Mouse (Mus musculus) megakaryocyte, adult 5-6 weeks (primary cell): ENCODE data around the gene Dap. TPM values are rescaled to one million over a fixed set of nuclear protein-coding genes. Genes with fewer than 3 reads are reported as not detected.

Source experiments
- ATAC-seq: 2 replicates; pipeline ENCODE4 v1.8.0; 2016; ENCODE audit warnings: mild to moderate bottlenecking, inconsistent platforms; ENCODE audit not compliant: poor library complexity, severe bottlenecking
- total RNA-seq, 2 experiments: library from RNA; stranded (forward) in 1 of 2; stranded (reverse) in 1 of 2; fragments of 153-499, 151-499 nt in 1 of 2; fragments of 221-1000, 200-1000 nt in 1 of 2; gene quantifications; 2 replicates each; pipeline versions ENCODE4 v1.2.3 to v1.2.4; 2015 to 2017

Gene Dap
- total RNA-seq, 2 experiments from 2014 or later: 63.1 to 91.4 TPM

DNA sequence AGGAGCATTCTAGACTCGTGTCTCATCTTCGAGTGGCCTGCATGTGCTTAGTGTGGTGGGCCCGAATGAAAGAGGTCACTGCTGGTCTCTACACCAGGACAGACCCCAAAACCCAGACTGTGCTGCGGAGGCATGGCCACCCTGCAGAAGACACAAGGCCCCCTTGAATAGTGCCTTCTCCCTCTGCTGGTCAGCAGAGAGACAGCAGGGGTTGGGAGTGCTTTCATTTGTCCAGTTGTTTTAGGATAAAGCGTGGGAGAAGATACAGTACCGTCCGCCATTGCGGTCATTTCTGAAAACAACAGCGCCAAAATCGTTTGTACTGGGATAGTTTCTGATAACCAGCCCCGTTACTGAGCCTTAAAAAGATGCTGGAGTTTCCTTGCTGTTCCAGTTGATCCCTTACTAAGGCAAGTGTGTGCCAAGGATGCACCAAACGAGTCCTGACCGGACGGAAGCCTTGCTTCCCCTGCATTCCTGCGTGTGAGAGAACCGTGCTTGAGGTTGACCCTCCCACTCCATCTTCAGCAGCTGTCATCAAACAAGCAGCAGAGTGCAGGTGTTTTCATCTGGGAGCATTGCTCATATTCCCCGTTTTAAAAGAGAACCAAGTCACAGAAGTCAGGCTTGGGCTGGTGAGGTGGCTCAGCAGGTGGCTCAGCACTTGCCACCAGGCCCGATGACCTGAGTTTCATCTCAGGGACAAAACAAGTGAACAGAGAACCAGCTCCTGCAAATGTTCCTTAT is 34.8 kb downstream of the Dap start:
- ATAC-seq: no peak

- ATAC-seq: no peak
These were observed 37.0 kb downstream of the Dap start for GRCm38 (mm10) chr15:31261094-31261493.

DNA sequence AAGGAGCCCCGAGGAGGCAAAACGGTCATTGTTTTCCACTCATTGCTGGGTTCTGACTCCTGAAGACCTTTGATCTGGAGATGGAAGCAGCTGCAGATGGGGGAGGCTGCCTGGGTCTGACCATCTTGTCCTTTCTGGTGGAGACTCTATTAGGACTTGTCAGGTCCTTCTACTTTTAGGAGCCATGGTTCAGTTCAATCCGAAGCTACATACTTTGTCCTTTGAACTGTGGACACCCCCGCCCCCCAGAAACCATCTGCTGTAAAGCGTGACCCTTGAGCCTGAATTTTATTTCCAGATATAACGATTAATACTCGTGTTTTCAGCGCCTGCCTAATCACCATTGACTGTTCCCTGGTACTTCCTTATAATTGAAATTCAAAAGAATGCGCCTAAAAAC is 38.2 kb downstream of the Dap start:
- no peak for ATAC-seq

DNA sequence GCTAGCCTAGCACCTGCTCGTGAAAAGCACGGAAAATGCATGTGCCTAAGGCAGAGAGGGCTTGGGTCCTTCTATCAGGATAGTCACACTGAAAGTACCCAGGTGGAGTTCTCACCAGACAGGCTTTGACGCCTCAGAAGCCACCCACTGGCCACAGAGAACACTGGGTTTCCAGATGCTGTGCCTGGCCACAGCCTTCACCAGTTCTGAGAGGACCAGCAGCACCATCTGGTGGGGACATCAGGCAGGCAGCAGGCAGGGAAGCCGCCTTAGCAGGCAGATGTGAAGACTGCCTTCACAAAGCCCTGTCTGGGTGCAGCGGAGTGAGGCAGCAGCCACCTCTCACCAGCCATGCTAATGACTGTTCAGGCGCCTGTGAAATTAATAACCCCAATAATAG is 40.7 kb downstream of the Dap start:
- peak; percentile 80 for ATAC-seq

- no peak for ATAC-seq
These were observed 41.3 kb downstream of the Dap start for GRCm38 (mm10) chr15:31265404-31265803.

DNA sequence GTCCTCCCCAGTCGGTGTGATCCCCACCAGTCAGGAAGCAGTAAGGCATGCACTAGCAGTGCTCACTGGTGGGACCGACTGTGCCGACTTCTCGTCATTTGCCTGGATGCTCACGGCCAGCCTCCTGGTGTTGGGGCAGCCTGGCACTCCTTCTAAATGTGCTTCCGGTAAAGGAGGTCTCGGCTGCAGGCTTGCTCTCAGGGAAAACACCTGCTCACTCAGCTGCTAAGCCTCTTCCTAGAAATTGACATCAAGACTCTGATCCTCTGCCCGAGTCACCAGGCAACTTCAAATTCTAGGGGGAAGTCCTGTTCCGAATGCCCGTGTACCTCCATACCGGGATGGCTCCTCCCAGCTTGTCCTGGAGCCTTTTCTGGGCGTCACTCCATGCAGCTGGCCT is 41.7 kb downstream of the Dap start:
- ATAC-seq: no peak

- ATAC-seq: no peak
These were observed 44.0 kb downstream of the Dap start for GRCm38 (mm10) chr15:31268148-31268547.

DNA sequence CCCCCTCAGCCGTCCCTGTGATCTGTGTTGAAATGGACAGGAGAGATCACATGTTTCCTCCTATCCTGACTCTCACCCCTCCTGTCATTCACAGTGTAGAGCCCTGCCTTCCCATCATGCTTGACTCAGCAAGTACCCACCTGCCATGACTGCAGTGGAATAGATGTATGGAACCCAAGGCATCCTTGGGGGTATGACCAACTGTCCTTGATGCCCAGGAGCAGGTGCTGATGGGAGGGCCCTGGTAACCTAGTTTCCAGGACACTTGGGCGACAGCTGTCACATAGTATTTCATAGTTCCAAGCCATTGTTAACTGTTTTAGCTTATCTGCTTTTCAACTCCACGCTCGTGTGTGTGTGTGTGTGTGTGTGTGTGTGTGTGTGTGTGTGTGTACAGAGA is 45.4 kb downstream of the Dap start:
- ATAC-seq: no peak

DNA sequence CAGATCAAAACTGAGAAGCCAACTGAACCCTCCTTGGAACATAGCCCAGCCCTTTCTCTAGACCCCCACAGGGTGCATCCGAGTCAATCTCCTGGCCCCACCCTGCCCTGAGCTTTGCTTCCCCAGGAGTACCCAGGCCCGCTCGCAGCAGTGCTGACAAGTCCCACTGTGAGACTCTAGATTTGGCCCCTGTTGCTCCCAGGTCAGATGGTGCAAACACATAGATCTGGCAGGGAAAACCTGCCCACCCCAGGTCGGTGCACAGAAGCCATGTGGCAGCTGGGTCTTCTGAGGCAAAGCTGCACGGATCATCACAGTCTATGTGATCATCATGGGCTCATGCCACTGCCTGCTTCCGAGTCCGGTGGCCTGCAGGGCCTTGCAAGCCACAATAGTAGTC is 48.6 kb downstream of the Dap start:
- no peak for ATAC-seq

- ATAC-seq: peak; percentile 76
These were observed 49.4 kb downstream of the Dap start for GRCm38 (mm10) chr15:31273509-31273908.

DNA sequence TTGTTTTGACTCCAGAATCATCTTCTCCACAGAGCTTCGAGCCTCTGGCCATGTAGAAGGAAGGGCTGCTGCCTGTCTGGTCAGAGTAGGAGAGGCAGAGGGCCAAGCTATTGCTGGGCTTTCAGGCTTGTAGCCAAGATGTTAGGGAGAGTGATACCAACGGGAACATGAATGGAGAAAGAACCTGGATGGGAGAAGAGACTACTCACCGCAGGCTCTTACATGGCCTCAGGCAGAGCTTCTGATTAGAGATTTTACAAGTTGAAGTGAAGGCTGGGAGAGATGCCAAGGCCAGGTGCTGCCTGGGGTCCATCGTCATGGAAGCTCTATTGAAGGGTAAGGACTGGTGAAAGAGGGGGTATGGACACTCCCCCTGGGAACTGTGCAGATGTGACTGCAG is 54.0 kb downstream of the Dap start:
- no peak for ATAC-seq

- ATAC-seq: no peak
These were observed 55.0 kb downstream of the Dap start for GRCm38 (mm10) chr15:31279120-31279519.

GRCm38 (mm10) chr15:31279577-31280004 is 55.5 kb downstream of the Dap start:
- ATAC-seq: no peak

DNA sequence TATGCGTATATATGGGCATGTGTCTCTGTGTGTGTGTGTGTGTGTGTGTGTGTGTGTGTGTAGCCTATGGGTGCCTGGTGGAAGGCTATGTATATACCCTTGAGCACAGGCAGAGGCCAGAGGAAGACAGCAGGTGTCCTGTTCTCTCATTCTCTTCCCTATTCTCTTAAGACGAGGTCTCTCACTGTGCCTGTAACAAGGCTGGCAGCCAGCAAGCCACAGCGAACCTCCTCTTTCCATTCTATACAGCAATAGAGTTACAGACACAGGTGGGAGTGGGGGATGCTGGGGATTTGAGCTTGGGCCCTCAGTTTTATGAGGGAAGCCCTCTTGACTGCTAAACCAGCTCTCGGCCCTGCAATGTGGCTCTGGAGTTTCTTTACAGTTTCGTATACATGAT is 55.9 kb downstream of the Dap start:
- ATAC-seq: no peak

GRCm38 (mm10) chr15:31280683-31281082 is 56.6 kb downstream of the Dap start:
- no peak for ATAC-seq

DNA sequence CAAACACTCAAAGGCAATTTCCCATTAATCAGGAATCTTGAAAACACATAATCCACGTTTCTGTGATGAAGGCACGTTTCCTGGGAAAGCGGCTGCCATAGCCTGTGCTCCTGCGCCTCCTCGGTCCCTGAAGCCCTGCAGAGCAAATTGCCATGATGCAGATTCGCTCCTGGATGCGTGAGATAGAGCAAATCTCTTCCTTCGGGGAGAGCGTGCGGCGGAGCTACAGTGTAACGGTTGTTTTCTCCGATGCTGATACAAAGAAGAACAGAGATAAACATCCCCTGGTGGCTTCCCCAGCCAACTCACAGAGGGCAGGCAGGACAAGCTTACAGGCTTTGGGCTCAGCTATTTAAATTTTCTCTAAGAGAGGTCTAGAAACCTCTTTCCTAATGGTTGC is 57.7 kb downstream of the Dap start:
- ATAC-seq: no peak

GRCm38 (mm10) chr15:31282353-31282752 is 58.2 kb downstream of the Dap start:
- no peak for ATAC-seq

- ATAC-seq: no peak
These were observed 60.0 kb downstream of the Dap start for GRCm38 (mm10) chr15:31284142-31284541.

DNA sequence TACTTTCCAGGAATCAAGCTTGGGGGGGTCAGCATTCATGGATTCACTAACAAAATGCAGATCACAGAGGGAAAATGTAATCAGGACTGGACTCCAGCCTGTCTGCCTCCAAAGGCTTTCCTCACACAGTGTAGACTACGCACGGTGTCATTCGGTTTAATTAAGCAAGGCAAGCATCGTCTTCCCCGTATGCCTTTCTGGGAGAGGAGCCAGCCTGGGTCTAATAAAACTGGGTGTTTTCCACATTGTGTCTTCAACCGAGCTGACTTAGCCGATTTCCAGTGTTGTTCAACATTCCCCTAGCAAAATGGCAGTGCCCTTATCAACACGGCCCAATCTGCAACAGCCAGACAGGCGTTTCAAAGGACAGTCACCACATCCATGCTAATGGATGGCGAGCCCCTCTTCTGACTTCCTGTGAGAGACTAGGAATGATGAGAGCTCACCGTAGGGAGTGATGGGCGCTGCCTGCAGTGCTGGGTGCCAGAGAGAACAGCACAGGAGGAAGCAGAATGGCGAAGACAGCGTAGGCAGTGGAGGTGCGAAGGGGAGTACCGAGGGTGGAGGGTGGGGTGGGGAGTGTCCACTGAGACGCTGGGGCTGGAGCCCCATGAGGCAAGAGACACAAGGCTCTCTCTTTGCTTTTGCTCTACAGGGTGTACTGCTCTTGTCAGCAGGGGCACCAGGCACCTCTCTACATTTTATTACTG is 61.0 kb downstream of the Dap start:
- no peak for ATAC-seq

GRCm38 (mm10) chr15:31285695-31286094 is 61.6 kb downstream of the Dap start:
- no peak for ATAC-seq

DNA sequence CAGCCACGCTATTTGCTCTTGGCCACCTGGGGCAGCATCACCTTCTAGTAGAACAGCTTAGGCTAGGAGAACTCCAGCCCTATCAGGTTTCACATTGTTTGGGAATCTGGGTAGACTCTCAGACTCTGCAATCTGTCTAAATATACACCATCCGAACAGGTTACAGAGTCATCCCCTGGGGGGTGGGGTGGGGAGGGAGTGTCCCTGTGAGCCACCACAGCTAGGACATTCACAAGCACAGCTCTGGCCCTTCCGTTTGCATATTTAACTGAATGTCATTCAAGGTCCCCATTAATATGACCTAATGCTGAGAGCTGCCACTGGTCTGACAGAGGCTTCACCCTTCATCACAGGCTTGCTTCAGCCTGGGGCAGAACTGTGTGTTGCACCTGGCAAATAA is 68.5 kb downstream of the Dap start:
- no peak for ATAC-seq

- ATAC-seq: no peak
These were observed 70.2 kb downstream of the Dap start for GRCm38 (mm10) chr15:31294311-31294710.
